ENCODE assay signal across 8 mouse cellular contexts in the genomic region with DNA sequence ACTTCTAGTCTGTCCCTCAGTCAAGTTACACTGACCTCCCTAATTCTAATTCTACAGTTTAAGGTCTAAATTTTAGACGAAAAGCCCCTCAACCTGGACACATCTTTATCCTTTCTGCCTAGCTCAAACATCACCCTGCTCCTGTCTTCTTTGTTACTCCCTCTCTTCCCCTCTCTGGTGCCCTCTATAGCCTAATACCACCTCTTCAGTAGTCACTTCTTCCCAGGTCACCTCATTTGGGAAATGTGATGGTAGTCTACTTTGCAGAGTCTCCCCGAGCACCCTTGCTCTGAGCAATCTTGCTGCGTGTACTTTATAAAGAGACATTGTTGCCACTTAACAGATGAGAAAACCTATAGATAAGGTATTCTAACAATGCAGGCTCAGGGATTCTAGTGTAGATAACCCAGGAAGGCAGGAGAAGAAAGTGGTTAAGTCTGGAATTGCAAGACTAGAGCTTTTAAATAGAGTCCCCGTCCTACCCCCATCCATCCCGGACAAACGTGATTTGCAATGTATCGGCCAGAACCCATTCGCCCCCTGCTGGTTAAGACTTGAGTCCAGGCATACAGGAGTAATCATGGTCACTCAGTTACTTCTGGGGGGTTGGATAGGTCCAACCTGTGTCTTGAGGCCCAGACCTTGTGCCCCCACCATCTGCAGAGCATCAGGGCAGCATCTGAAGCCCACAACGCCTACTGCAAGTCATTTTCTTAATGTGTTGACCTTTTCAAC. TPM values are rescaled to one million over a fixed set of nuclear protein-coding genes. Genes with fewer than 3 reads are reported as not detected.
A peak's percentile ranks its signal among the peaks of the same experiment; 100 is the strongest.
DNase-seq lines count a peak whose midpoint lies in the region; ATAC-seq and TF ChIP-seq lines count a peak whose summit lies in the region.

No protein-coding gene starts in this region.

- no peak overlapping the region for H3K9ac ChIP-seq in liver, embryonic 12.5 days
- H3K9ac ChIP-seq in heart, postnatal 0 days (replicated peaks; ENCODE audit: low read depth, low read length): no peak overlapping the region

- no peak overlapping the region for H3K4me2 ChIP-seq in liver, embryonic 12.5 days
- H3K4me2 ChIP-seq in heart, postnatal 0 days (ENCODE audit: low read depth, low read length): no peak overlapping the region
- peak overlapping the region; percentile 37 for H3K4me2 ChIP-seq in myocyte (ENCODE audit: low read depth)

- no peaks in the 10 kb centered on the region for H3K9me3 ChIP-seq in liver, embryonic 12.5 days (replicated peaks)
- no peaks in the 10 kb centered on the region for H3K9me3 ChIP-seq in heart, postnatal 0 days (replicated peaks; ENCODE audit: control insufficient read depth, low read length)

- TF ChIP-seq POLR2A in myocyte (IDR thresholded peaks at IDR 0.05; ENCODE audit: insufficient read length, low read depth): no peak

- intact Hi-C loops in left cerebral cortex, postnatal 14 days (cut with DNase I): loop anchor here (1.0 to 5.0 kb wide), 2 partner anchors 77 to 118 kb away; no protein-coding TSS in a partner anchor

- DNase-seq in liver (peak; percentile 64), MN1 (ENCODE audit: low spot score) (peak; percentile 60)
- DNase-seq in embryo, embryonic 10.5 days (ENCODE audit: low spot score): peak; percentile 85
- peak; percentile 74 for DNase-seq in heart, postnatal 0 days (ENCODE audit: low spot score)
- DNase-seq in left cerebral cortex, postnatal 14 days (ENCODE audit: low spot score in 2 of 2): peak; percentile 66 to 73
- peak; percentile 80 for DNase-seq in urinary bladder, postnatal 14 days (ENCODE audit: low spot score)

- no peak overlapping the region for H3K4me3 ChIP-seq in liver, embryonic 12.5 days
- no peak overlapping the region for H3K4me3 ChIP-seq in heart, postnatal 0 days (ENCODE audit: low read depth, low read length)
- no peak overlapping the region for H3K4me3 ChIP-seq in myocyte

- no peak for ATAC-seq in liver, embryonic 12.5 days
- peak; percentile 78 for ATAC-seq in heart, postnatal 0 days (ENCODE audit: insufficient read depth, low read depth)

- H3K27me3 ChIP-seq in liver, embryonic 12.5 days (replicated peaks): no peaks in the 10 kb centered on the region
- no peaks in the 10 kb centered on the region for H3K27me3 ChIP-seq in heart, postnatal 0 days (ENCODE audit: control insufficient read depth, insufficient read depth, low read length)
- no peaks in the 10 kb centered on the region for H3K27me3 ChIP-seq in myocyte (ENCODE audit: control insufficient read depth, insufficient read depth, insufficient read length)

- no peak for TF ChIP-seq EP300 in heart, postnatal 0 days (IDR thresholded peaks at IDR 0.05; ENCODE audit: low read depth)

- no peaks in the 10 kb centered on the region for H3K79me2 ChIP-seq in myocyte (ENCODE audit: control insufficient read depth, insufficient read depth)

- no peaks in the 10 kb centered on the region for H3K36me3 ChIP-seq in liver, embryonic 12.5 days
- H3K36me3 ChIP-seq in heart, postnatal 0 days (replicated peaks; ENCODE audit: control insufficient read depth, insufficient read depth, low read length): no peaks in the 10 kb centered on the region
- H3K36me3 ChIP-seq in myocyte (ENCODE audit: control insufficient read depth, insufficient read depth): no peaks in the 10 kb centered on the region

- H3ac ChIP-seq in myocyte (ENCODE audit: control insufficient read depth, insufficient read length): no peak overlapping the region

- WGBS in liver, embryonic 12.5 days (ENCODE audit: insufficient replicate concordance): 29% methylated on average over 9 of the region's 9 CpGs
- WGBS in heart, postnatal 0 days: 23% methylated on average over 9 of the region's 9 CpGs

- H3K4me1 ChIP-seq in liver, embryonic 12.5 days: peaks cover 17% of the 10 kb centered on the region
- H3K4me1 ChIP-seq in heart, postnatal 0 days (ENCODE audit: control insufficient read depth, insufficient read depth): 0 out of 2 replicates have a peak, but pooled peaks cover 5% of the 10 kb centered on the region

- no peak overlapping the region for H3K27ac ChIP-seq in liver, embryonic 12.5 days
- no peak overlapping the region for H3K27ac ChIP-seq in heart, postnatal 0 days (ENCODE audit: low read depth)

- TF ChIP-seq CTCF in heart, postnatal 0 days (IDR thresholded peaks at IDR 0.05; ENCODE audit: low read depth): peak; percentile 84

TF ChIP-seq in myocyte, 11 proteins besides CTCF, POLR2A, EP300 and RAD21:
- TF ChIP-seq TCF12 (IDR thresholded peaks at IDR 0.05; ENCODE audit: insufficient read depth, poor library complexity, severe bottlenecking): no peak
- no peak for TF ChIP-seq MYOG (IDR thresholded peaks at IDR 0.05; ENCODE audit: control insufficient read depth in 1 of 3, insufficient read depth in 1 of 3, insufficient read length in 2 of 3, low read depth in 2 of 3)
- TF ChIP-seq E2F4 (IDR thresholded peaks at IDR 0.05; ENCODE audit: insufficient read depth): no peak
- TF ChIP-seq CEBPB (IDR thresholded peaks at IDR 0.05; ENCODE audit: insufficient read depth, poor library complexity, severe bottlenecking): no peak
- no peak for TF ChIP-seq TCF3 (IDR thresholded peaks at IDR 0.05; ENCODE audit: insufficient read length, low read depth)
- no peak for TF ChIP-seq MAX (IDR thresholded peaks at IDR 0.05; ENCODE audit: low read depth)
- TF ChIP-seq MYOD1 (IDR thresholded peaks at IDR 0.05; ENCODE audit: control insufficient read depth in 1 of 3, insufficient read length in 2 of 3, low read depth in 2 of 3): no peak
- no peak for TF ChIP-seq POLR2AphosphoS2 (IDR thresholded peaks at IDR 0.05; ENCODE audit: insufficient read length, low read depth)
- TF ChIP-seq USF1 (IDR thresholded peaks at IDR 0.05; ENCODE audit: low read depth): no peak
- TF ChIP-seq REST (IDR thresholded peaks at IDR 0.05; ENCODE audit: insufficient read depth, insufficient read length): no peak
- no peak for TF ChIP-seq SRF (IDR thresholded peaks at IDR 0.05; ENCODE audit: control insufficient read depth, insufficient read length, low read depth)

RNA-seq across cellular contexts. Expression of gene Morn3, which starts 1.1 kb away (rescaled TPM):
- polyA plus RNA-seq in liver, embryonic 12.5 days (2016; fragmentation: Nextera tagmentation; extraction: Ambion mirVana): not detected in 2 replicates
- total RNA-seq in heart, postnatal 0 days (2014; rRNA removed; ENCODE audit: low replicate concordance): not detected in 2 replicates
- 0.36 TPM in 1 of 2 replicates, not detected in the other for polyA plus RNA-seq in heart, postnatal 0 days (2015; fragmentation: Nextera tagmentation; extraction: Ambion mirVana)
- total RNA-seq in left cerebral cortex, postnatal 14 days (2021): not detected
- not detected for polyA plus RNA-seq in myocyte (2012; fragmentation: generic; extraction: Trizol)

RNA-seq across cellular contexts. Expression of gene Tmem120b, which starts 22.5 kb away (rescaled TPM):
- polyA plus RNA-seq in liver, embryonic 12.5 days (2016; fragmentation: Nextera tagmentation; extraction: Ambion mirVana): 28.2 and 30.3 TPM in 2 replicates
- 6.5 and 8.7 TPM in 2 replicates for total RNA-seq in heart, postnatal 0 days (2014; rRNA removed; ENCODE audit: low replicate concordance)
- 10.7 and 11.1 TPM in 2 replicates for polyA plus RNA-seq in heart, postnatal 0 days (2015; fragmentation: Nextera tagmentation; extraction: Ambion mirVana)
- total RNA-seq in left cerebral cortex, postnatal 14 days (2021): 10 to 100 TPM; 15.8 to 18.8 TPM
- 41.3 TPM for polyA plus RNA-seq in myocyte (2012; fragmentation: generic; extraction: Trizol)

RNA-seq across cellular contexts. Expression of gene Orai1, which starts 30.9 kb away (rescaled TPM):
- polyA plus RNA-seq in liver, embryonic 12.5 days (2016; fragmentation: Nextera tagmentation; extraction: Ambion mirVana): 11.6 and 11.9 TPM in 2 replicates
- total RNA-seq in heart, postnatal 0 days (2014; rRNA removed; ENCODE audit: low replicate concordance): 23.9 and 43.4 TPM in 2 replicates
- 18.7 and 21.2 TPM in 2 replicates for polyA plus RNA-seq in heart, postnatal 0 days (2015; fragmentation: Nextera tagmentation; extraction: Ambion mirVana)
- total RNA-seq in left cerebral cortex, postnatal 14 days (2021): 10 to 100 TPM in 1 of 2 experiments, 1 to 10 TPM in 1; 9.6 to 12.0 TPM
- polyA plus RNA-seq in myocyte (2012; fragmentation: generic; extraction: Trizol): 36.7 TPM

RNA-seq across cellular contexts. Expression of gene Kdm2b, which starts 56.1 kb away (rescaled TPM):
- 28.9 and 30.6 TPM in 2 replicates for polyA plus RNA-seq in liver, embryonic 12.5 days (2016; fragmentation: Nextera tagmentation; extraction: Ambion mirVana)
- total RNA-seq in heart, postnatal 0 days (2014; rRNA removed; ENCODE audit: low replicate concordance): 29.3 and 38.8 TPM in 2 replicates
- 12.4 and 14.7 TPM in 2 replicates for polyA plus RNA-seq in heart, postnatal 0 days (2015; fragmentation: Nextera tagmentation; extraction: Ambion mirVana)
- 10 to 100 TPM; 29.1 to 31.1 TPM for total RNA-seq in left cerebral cortex, postnatal 14 days (2021)
- 10.1 TPM for polyA plus RNA-seq in myocyte (2012; fragmentation: generic; extraction: Trizol)
